Mouse (Mus musculus) right cerebral cortex, adult 2 months (tissue): ENCODE measurements around the gene Cdkn2aipnl.

Source experiments
- DNase-seq, 2 experiments: peaks; one replicate each; pipeline ENCODE4 v3.0.0; 2021 to 2022; ENCODE audit warnings: low spot score in 2 of 2

Gene Cdkn2aipnl

GRCm38 (mm10) chr11:51946144-51946543 lies 21.3 kb upstream of the Cdkn2aipnl start:
- peak; percentile 24 to 53 for DNase-seq

GRCm38 (mm10) chr11:51949155-51949840 lies 18.2 kb upstream of the Cdkn2aipnl start:
- DNase-seq, result no peak

- DNase-seq, result no peak
Observed at GRCm38 (mm10) chr11:51949919-51950318, 17.5 kb upstream of the Cdkn2aipnl start.

GRCm38 (mm10) chr11:51951861-51952420 lies 15.5 kb upstream of the Cdkn2aipnl start:
- DNase-seq, result no peak

- no peak for DNase-seq
Observed at GRCm38 (mm10) chr11:51956112-51956511, 11.3 kb upstream of the Cdkn2aipnl start.

GRCm38 (mm10) chr11:51957760-51958159 lies 9.7 kb upstream of the Cdkn2aipnl start:
- no peak for DNase-seq

- DNase-seq, result no peak
Observed at GRCm38 (mm10) chr11:51959511-51959910, 8.0 kb upstream of the Cdkn2aipnl start.

GRCm38 (mm10) chr11:51960061-51960460 lies 7.4 kb upstream of the Cdkn2aipnl start:
- DNase-seq, result no peak

- peak; percentile 26 to 41 for DNase-seq
Observed at GRCm38 (mm10) chr11:51960967-51961471, 6.4 kb upstream of the Cdkn2aipnl start.

GRCm38 (mm10) chr11:51961761-51962160 lies 5.7 kb upstream of the Cdkn2aipnl start:
- no peak for DNase-seq

- no peak for DNase-seq
Observed at GRCm38 (mm10) chr11:51962277-51962676, 5.2 kb upstream of the Cdkn2aipnl start.

GRCm38 (mm10) chr11:51966651-51967050 lies 810 bp upstream of the Cdkn2aipnl start:
- no peak for DNase-seq

- no peak for DNase-seq
Observed at GRCm38 (mm10) chr11:51968896-51969295, 1.4 kb downstream of the Cdkn2aipnl start.

- no peak for DNase-seq
Observed at GRCm38 (mm10) chr11:51969511-51969910, 2.0 kb downstream of the Cdkn2aipnl start.

- DNase-seq, result no peak
Observed at GRCm38 (mm10) chr11:51971644-51972043, 4.2 kb downstream of the Cdkn2aipnl start.

GRCm38 (mm10) chr11:51999611-52000289 lies 32.3 kb downstream of the Cdkn2aipnl start:
- no peak for DNase-seq

- peak; percentile 96 to 99 for DNase-seq
Observed at GRCm38 (mm10) chr11:52000290-52000962, 33.0 kb downstream of the Cdkn2aipnl start, which contains the start of gene Ube2b. Gene Ube2b, minus strand, starts transcription at chr11:52000762.

- no peak for DNase-seq
Observed at GRCm38 (mm10) chr11:52001341-52001740, 33.9 kb downstream of the Cdkn2aipnl start.

- DNase-seq, result no peak
Observed at GRCm38 (mm10) chr11:52001861-52002260, 34.4 kb downstream of the Cdkn2aipnl start.

GRCm38 (mm10) chr11:52002842-52003504 lies 35.5 kb downstream of the Cdkn2aipnl start:
- DNase-seq, result no peak

- DNase-seq, result no peak
Observed at GRCm38 (mm10) chr11:52003505-52003771, 36.0 kb downstream of the Cdkn2aipnl start.
